Mouse (Mus musculus): ENCODE data around the gene Adora1.

DNA sequence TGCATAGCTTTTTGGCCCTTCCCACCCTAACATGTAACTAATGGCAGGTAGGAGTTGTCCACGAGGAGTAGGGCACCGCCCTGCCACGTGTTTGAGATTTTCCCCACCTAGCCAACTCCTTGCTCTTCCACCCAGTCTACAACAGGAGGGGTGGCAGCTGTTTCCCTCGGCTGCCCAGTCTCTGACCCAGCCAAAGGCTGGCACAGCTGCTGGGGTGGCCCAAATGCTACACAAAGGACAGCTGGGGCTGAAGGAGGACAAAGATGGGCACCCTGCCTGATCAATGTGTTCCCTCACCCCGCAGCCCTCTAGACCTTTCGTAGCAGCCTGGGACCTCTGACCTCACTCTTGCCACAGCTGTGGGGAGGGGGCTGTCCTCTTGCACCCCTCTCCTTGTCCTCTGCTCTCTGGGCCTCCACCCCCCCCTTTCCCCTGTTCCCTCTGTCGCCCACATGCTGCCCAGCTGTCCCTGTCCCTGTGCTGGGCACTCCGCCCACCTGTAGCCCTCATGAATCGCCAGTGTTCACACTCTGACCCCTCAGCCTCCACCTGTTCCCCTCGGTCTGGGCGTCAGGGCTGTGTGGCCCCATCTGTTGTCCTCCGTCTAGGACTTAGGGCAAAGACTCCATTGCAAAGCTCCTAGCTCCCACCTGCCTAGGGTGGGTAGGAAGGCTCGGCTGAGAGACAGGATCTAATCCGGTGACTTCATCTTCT is 9.9 kb upstream of the Adora1 start:
- TF ChIP-seq CTCF (IDR thresholded peaks at IDR 0.05; ENCODE audit: low read depth, low read length) (no peak), POLR2A (IDR thresholded peaks at IDR 0.05; ENCODE audit: extremely low read depth, insufficient read depth, low read length) (no peak)

Measured in liver, adult 2 months (tissue).